Mouse (Mus musculus) small intestine, adult 2 months (tissue): Measurements from ENCODE around the gene Mtrex. TPM values are rescaled to one million over a fixed set of nuclear protein-coding genes. Genes with fewer than 3 reads are reported as not detected.

Experiments used
- H3K27ac ChIP-seq: fragments of 200-500 bp; 2 replicates; pipeline ENCODE4 v1.5.1; 2012; ENCODE audit warnings: low read depth, low read length, control low read depth, inconsistent platforms; ENCODE audit not compliant: insufficient read depth
- H3K27me3 ChIP-seq: fragments of 200-500 bp; 2 replicates; pipeline ENCODE4 v1.6.1; 2012; ENCODE audit warnings: mild to moderate bottlenecking, moderate library complexity, low read length, inconsistent platforms; ENCODE audit not compliant: control insufficient read depth, insufficient read depth
- H3K36me3 ChIP-seq: fragments of 200-500 bp; 2 replicates; pipeline ENCODE4 v1.6.1; 2012; ENCODE audit warnings: mild to moderate bottlenecking, low read length, control low read depth, inconsistent platforms; ENCODE audit not compliant: control insufficient read depth, insufficient read depth
- H3K4me1 ChIP-seq: fragments of 200-500 bp; 2 replicates; pipeline ENCODE4 v1.6.1; 2012; ENCODE audit warnings: low read length, inconsistent platforms, mixed read lengths; ENCODE audit not compliant: control insufficient read depth, insufficient read depth, insufficient read length
- H3K4me3 ChIP-seq: fragments of 200-500 bp; 2 replicates; pipeline ENCODE4 v1.5.1; 2012; ENCODE audit warnings: low read depth, mild to moderate bottlenecking, control low read depth, inconsistent platforms, low read length, moderate library complexity
- CTCF ChIP-seq: fragments of 200-500 bp; IDR thresholded peaks from 2 replicates; pipeline ENCODE4 v1.5.1; 2012; ENCODE audit warnings: low read depth, mild to moderate bottlenecking, control low read depth, inconsistent platforms, low read length, moderate library complexity, mixed read lengths; ENCODE audit not compliant: insufficient replicate concordance, insufficient read length; ENCODE audit errors: extremely low read depth
- POLR2A ChIP-seq: fragments of 200-500 bp; IDR thresholded peaks from 2 replicates; pipeline ENCODE4 v1.6.1; 2012; ENCODE audit warnings: low read depth, mild to moderate bottlenecking, control low read depth, inconsistent platforms, low read length, moderate library complexity
- WGBS: fragments of 180-500 bp; shearing (Covaris S2); methylation state at CpG from one replicate; pipeline ENCODE4 v1.1.7; 2018; 5-methylcytosine and 5-hydroxymethylcytosine counted together
- polyA plus RNA-seq: library from polyadenylated mRNA; depleted of rRNA; stranded (reverse); fragments of >200 nt; gene quantifications from 2 replicates; pipeline ENCODE4 v1.2.3, GENCODE M21; 2012

Mtrex gene
- polyA plus RNA-seq, 1 experiment: 1.2 TPM

- H3K36me3 ChIP-seq: peaks cover 35% of the 10 kb centered on the region
- no peak overlapping the region for H3K27ac ChIP-seq
- TF ChIP-seq CTCF: no peak
- TF ChIP-seq POLR2A: no peak
- H3K27me3 ChIP-seq: no peaks in the 10 kb centered on the region
- 82% methylated on average over 2 of the region's 2 CpGs for WGBS
- no peak overlapping the region for H3K4me3 ChIP-seq
- H3K4me1 ChIP-seq: peaks cover 4% of the 10 kb centered on the region
Observed at GRCm38 (mm10) chr13:112860370-112860769, 66.8 kb downstream of the Mtrex start.

GRCm38 (mm10) chr13:112859574-112860134 lies 67.5 kb downstream of the Mtrex start:
- WGBS: 88% methylated on average over 21 of the region's 21 CpGs
- no peak for TF ChIP-seq POLR2A
- no peak for TF ChIP-seq CTCF
- Histone ChIP-seq H3K27ac (no peak overlapping the region), H3K4me3 (no peak overlapping the region), H3K27me3 (no peaks in the 10 kb centered on the region), H3K36me3 (peaks cover 31% of the 10 kb centered on the region), H3K4me1 (peaks cover 5% of the 10 kb centered on the region)

DNA sequence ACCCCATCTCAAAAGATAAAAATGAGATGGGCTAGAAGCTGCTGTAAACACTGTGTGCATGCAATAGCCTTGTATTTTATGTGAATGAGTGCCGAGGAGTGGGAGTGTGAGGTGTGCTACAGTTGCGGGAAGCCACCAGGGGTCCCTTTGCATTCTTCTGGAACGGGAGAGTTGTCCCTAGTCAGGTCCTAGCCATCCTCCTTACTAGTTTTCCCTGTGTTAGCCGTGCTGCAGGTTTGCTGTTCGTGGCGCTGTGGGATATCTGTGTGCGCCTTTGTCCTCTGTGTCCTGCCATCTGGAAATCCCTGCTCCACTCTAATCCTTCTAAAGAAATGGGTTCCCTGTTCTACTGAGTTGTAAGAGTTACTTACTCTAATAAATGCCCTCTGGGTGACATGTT lies 69.3 kb downstream of the Mtrex start:
- TF ChIP-seq CTCF (no peak), POLR2A (no peak)
- Histone ChIP-seq H3K27me3 (no peaks in the 10 kb centered on the region), H3K4me3 (no peak overlapping the region), H3K27ac (no peak overlapping the region), H3K4me1 (peaks cover 10% of the 10 kb centered on the region), H3K36me3 (peaks cover 27% of the 10 kb centered on the region)
- 92% methylated on average over 7 of the region's 7 CpGs for WGBS

DNA sequence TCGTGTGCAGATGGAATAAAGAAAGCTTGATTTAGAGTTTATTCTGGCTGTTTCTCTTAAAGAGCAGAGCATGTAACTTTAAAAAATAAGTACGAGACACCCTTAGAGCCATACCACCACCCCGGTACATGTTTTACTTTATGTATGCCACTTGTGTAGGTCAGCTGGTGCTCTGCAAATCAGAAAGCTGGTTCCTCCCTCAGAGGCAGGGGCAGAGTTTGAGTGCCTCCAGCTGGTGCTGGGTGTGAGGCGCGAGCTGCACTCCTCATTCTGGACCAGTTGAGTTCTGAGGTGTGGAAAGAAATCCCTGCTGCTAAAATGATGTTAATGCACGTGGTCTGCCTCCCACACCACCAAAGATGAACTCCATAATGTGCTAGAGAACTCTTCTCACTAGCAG lies 72.8 kb downstream of the Mtrex start:
- WGBS: 69% methylated on average over 6 of the region's 6 CpGs
- peaks cover 15% of the 10 kb centered on the region for H3K4me1 ChIP-seq
- TF ChIP-seq CTCF (peak; percentile 14; the same call in 1 of the 2 replicates), POLR2A (no peak)
- peak overlapping the region; percentile 76 for H3K27ac ChIP-seq
- H3K4me3 ChIP-seq: no peak overlapping the region
- peaks cover 13% of the 10 kb centered on the region for H3K36me3 ChIP-seq
- H3K27me3 ChIP-seq: no peaks in the 10 kb centered on the region

DNA sequence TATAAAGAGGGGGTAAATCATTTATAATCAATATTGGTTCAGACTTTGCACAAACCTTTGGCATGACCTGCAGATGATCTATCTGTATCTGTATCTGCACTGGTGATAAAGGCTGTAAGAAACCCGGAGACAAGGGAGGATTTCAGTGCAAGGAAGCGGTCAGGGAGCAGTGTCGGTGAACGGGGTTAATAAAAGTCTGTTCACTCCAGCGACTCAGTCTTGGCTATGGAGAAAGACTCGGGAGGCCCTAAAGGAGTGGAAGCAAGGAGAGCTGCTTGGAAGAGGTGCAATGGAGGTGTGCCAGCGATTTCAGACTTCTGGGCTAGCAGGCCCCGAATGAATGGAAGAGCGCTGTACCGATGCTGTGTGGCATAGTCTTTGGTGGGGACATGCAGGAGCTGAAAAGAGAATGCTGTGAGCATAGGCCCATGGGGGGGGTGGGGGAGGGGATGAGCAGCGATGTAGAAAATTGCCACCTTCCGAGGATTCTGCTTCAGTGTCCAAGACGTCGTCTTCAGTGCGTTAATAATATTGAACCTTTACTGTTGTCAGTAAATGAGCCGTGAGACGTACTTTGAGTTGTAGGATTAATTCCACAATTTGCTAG lies 73.4 kb downstream of the Mtrex start:
- Histone ChIP-seq H3K27me3 (no peaks in the 10 kb centered on the region), H3K36me3 (peaks cover 11% of the 10 kb centered on the region), H3K4me1 (peaks cover 15% of the 10 kb centered on the region), H3K27ac (peak overlapping the region; percentile 70), H3K4me3 (peak overlapping the region; percentile 13; the same call in 1 of the 2 replicates)
- TF ChIP-seq POLR2A (no peak), CTCF (no peak)
- WGBS: 49% methylated on average over 17 of the region's 17 CpGs

GRCm38 (mm10) chr13:112845931-112846330 lies 81.3 kb downstream of the Mtrex start:
- 94% methylated on average over 3 of the region's 3 CpGs for WGBS
- no peak overlapping the region for H3K27ac ChIP-seq
- TF ChIP-seq CTCF (no peak), POLR2A (no peak)
- no peaks in the 10 kb centered on the region for H3K27me3 ChIP-seq
- peaks cover 12% of the 10 kb centered on the region for H3K36me3 ChIP-seq
- H3K4me1 ChIP-seq: peaks cover 6% of the 10 kb centered on the region; the same call in 1 of the 2 replicates
- no peak overlapping the region for H3K4me3 ChIP-seq

DNA sequence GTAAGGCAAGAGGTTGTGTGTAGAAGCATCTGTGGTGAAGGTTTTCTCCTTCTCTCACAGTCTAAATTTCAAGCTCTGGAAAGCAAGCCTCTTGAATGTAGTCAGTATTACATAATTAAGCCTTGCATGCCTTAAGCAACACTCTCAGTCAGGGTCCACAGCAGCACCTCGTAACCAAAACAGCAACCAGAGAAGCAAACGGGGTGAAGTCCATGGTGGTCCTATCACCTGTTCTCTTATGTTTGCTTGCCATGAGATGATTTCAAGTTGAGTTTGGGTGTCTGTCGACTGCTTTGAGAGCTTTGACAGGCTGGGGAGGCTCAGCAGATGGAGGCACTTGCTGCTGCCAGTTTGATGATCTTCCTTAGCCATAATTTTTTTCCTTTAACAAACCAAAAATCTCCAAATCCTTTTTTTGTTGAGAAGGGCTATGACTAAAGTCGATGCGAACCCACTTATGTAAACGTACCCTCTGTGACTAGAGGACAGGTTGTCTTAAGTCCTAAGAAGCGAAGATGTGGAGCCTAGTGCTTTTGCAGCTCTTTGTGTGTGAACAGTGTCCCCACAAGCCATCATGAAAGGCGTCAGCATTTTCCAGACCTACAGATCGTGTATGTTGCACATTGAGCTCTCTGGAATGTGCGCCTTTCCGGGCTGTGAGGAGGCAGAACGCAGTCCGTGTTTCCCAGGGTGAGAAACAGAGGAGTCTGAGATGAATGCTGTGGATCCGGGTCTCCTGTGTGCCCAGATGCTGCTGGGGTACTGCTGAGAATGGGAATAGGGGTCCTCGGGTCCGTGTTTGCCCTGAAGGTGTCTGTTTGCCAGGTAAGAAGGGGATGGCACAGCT lies 86.7 kb downstream of the Mtrex start:
- Histone ChIP-seq H3K4me1 (peaks cover 8% of the 10 kb centered on the region; the same call in 1 of the 2 replicates), H3K27me3 (no peaks in the 10 kb centered on the region), H3K27ac (no peak overlapping the region), H3K36me3 (peaks cover 12% of the 10 kb centered on the region), H3K4me3 (no peak overlapping the region)
- TF ChIP-seq CTCF: no peak
- no peak for TF ChIP-seq POLR2A
- 89% methylated on average over 16 of the region's 16 CpGs for WGBS
